Mouse (Mus musculus): ENCODE data around the gene Stk26.

The Stk26 gene

DNA sequence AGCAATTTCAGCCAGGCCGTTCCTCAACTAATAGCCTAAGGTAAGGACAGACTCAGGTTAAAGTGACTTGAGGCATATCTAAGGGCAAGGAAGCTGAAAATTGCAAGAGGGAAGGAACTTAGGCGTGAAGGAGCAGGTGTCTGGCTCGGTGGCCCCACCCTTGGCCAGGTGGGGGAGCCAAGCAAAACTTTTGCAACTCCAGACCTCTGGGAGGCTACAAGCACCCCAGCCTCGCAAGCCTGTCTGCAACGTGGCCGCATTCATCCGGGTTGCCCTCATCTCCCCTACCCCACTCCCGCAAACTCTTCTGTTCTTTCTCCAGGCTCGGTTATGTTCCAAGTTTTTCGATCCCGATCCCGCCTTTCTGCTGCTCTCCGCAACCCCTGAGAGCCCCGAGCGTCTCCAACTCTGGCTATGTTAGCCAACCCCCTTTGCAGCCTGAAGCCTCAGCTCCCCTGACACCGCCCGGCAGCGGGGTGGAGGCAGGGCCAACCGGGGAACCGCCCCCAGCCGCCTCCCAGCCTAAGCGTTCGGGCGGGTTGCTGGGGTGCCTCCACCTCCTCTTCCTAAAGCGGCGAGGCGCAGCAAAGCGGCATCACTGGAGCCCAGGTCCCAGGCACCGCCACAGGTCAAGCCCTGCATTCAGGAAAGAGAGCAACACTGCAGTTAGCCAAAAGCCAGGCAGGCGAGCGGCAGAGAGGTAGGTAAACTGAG lies at the start of gene Stk26:
Gene Stk26 (plus strand): TSS at position 201 of the 714 bp plus-strand sequence.
- DNase-seq (ENCODE audit: low spot score in 2 of 2) = peak; percentile 6 to 21

DNA sequence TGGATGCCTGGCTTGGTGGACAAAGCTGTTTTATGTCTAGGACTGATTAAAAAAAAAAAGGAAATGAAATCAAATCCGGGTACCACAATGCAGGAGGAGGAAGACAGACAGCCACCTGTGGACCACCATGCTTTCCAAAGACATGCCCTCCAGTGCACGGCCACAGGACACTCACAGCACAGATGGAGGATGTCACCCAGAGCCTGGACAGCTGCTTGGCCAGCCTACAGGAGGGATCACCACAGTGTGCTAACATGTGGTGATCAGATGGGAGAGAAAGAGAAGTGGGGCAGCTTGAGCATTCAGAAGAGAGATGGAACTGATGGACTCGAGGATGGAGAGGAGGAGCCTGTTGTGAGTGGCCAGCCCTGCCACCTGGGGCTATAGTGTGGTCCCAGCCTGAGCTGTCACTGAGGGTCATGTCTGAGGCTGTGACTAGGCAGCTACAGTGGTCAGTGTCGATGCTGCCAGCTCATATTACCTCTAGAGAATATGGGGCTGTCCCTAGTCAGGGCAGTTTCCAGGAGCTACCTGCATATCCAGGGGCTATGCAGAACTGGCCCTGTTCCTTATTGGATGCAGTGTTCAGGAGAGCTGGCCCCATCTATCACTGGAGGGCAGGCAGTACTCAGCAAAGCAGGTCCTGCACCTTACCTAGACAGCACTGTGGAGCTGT lies 47.7 kb upstream of the Stk26 start:
- DNase-seq (ENCODE audit: low spot score in 2 of 2) = no peak

GRCm38 (mm10) chrX:50797798-50798197 lies 43.0 kb upstream of the Stk26 start:
- DNase-seq (ENCODE audit: low spot score in 2 of 2) = no peak

GRCm38 (mm10) chrX:50798571-50798970 lies 42.3 kb upstream of the Stk26 start:
- no peak for DNase-seq (ENCODE audit: low spot score in 2 of 2)

GRCm38 (mm10) chrX:50799656-50800188 lies 41.1 kb upstream of the Stk26 start:
- DNase-seq (ENCODE audit: low spot score in 2 of 2) = no peak

GRCm38 (mm10) chrX:50805654-50806053 lies 35.2 kb upstream of the Stk26 start:
- no peak for DNase-seq (ENCODE audit: low spot score in 2 of 2)

GRCm38 (mm10) chrX:50823856-50824255 lies 17.0 kb upstream of the Stk26 start:
- no peak for DNase-seq (ENCODE audit: low spot score in 2 of 2)

DNA sequence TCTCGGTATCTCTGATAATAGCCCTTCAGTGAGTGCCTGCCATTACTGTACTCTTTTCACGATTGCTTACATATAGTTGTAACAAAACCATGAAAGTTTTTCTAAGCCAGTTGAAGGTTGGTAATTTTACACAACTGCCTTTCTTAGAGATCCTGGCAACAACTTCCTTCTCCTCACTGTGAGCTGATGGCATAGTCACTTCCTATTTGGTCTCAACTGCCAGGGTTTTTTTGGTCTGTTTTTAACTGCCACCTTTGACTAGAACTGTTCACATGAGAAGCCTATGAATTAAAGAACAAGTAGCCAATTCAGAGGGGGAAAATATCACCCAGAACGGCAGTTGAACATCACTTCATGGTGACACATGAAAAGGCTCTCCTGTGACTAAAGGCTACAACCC lies 5.3 kb upstream of the Stk26 start:
- no peak for DNase-seq (ENCODE audit: low spot score in 2 of 2)

GRCm38 (mm10) chrX:50836029-50836691 lies 4.7 kb upstream of the Stk26 start:
- DNase-seq (ENCODE audit: low spot score in 2 of 2) = no peak

DNA sequence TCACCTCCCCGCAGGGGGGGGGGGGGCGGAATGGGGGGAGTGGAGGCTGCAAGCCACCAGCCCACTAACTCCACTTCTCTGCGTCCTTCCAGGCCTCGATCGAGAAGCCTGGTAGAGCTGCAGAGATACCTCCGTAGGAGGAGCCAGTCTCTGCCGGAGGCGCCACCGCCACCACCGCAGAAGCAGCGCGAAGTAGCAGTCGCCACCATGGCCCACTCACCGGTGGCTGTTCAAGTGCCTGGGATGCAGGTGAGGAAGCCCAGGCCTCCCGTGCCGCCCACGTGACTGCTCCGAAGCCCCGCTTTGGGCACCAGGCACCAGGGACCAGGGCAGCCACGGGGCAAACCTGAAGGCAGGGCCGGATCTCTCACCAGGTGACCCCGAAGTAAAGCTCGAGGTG lies 740 bp downstream of the Stk26 start:
- DNase-seq (ENCODE audit: low spot score in 2 of 2) = peak; percentile 3 to 5

- DNase-seq (ENCODE audit: low spot score in 2 of 2) = no peak
These were observed 1.2 kb downstream of the Stk26 start for GRCm38 (mm10) chrX:50842046-50842445.

DNA sequence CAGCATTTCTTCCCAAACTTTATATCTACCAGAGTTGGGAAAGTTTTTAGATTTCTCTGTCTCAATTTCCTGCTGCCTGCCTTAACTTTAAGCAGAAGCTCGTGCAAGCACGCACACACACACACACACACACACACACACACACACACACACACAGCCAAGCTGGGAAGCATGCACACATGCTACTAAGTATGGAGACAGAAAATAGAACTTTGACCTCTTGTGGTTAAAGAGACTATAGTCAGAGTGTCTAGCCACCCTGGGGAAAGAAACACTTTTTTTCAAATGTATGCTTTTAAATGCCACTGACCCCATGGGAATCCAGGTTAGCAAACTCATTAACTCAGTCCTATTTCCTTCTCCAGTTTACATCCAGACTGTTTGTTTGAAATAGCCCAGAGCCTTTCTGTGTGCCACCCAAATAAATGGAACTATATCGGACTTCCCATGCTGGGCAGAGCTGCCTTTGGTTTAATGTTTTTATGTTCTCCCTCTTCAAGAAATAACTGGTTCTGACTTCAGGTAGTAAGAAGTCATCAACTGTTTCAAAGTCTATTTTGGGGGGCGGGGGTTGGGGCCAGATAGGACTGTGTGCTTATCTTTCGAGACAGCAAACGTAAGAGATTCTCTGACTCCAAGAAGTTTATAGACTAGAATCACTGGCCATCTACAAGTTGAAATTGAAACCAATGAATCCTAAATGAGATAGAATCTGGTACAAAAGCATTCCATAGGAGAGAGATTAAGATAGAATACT lies 9.8 kb downstream of the Stk26 start:
- DNase-seq (ENCODE audit: low spot score in 2 of 2) = no peak

DNA sequence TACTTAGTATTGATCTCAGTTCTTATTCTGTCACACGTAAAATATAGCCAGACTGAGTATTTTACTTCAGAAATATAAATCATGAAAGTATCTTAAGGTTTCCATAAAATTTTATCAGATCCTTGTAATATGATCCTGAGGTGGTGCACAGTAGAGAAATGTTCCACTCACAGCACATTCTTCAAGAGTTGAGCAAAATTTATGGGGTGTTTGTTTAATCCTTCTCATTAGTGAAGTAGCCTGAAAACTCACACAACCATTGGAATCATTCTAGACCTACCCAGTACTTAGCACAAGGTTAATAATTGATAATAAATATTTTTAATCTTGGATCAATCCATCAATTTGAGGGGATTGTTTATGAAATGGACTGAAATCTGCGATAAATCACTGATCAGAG lies 22.9 kb downstream of the Stk26 start:
- no peak for DNase-seq (ENCODE audit: low spot score in 2 of 2)

DNA sequence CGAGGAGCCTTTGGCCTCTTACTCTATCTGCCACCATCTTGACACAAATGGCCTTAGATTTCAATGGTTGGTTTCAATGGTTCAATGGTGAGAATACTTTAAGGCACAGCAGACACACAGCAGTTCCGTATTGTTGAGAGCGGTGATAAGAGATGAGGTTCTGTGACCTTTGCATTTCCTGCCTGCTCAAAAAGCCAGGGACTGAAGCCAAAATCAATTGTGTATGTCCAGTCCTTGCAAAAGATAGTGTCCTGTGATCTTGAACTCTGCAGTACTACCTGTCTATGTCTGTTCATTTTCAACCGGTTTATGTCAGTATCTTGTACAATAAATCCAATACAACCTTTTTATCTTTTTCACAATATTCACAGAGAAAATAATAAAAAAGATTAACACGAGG lies 23.9 kb downstream of the Stk26 start:
- no peak for DNase-seq (ENCODE audit: low spot score in 2 of 2)

DNA sequence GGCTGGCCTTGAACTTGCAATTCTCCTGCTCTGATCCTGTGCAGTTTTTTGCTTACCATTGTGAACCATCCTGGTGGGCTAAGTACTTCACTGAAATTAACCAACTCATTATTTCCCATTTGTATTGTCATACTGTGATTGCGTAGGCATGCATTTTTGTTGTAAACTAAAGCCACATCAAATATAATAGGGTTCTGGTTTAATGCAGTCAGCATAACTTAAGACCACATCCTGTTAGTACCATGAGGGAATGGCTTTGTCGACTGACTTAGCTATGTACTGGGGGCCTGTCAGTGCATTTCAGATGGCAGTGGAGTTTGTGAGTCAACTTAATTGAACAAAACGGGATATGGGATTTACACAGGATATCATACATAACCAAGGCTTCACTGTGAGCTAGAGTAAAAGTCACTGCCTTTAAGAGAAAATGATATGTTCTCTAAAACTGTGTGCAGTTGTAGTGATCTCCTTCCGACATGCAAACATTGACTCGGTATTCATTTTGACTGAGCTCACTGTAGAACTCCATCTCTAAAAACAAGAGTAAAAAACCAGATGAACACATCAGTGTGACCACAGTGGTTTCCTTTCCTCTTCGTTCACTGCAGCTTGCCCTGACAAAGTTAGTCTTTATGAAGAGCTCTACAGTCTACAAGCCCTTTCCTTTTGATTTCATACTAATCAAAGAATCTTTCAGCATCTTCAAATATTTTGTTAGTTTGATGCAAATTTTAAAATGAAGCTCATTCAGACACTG lies 33.6 kb downstream of the Stk26 start:
- DNase-seq (ENCODE audit: low spot score in 2 of 2) = no peak

- DNase-seq (ENCODE audit: low spot score in 2 of 2) = no peak
These were observed 47.2 kb downstream of the Stk26 start for GRCm38 (mm10) chrX:50887999-50888398.

- DNase-seq (ENCODE audit: low spot score in 2 of 2) = no peak
These were observed 62.6 kb downstream of the Stk26 start for GRCm38 (mm10) chrX:50903497-50903896.

GRCm38 (mm10) chrX:50909915-50910314 lies 69.1 kb downstream of the Stk26 start:
- no peak for DNase-seq (ENCODE audit: low spot score in 2 of 2)

GRCm38 (mm10) chrX:50917389-50917788 lies 76.5 kb downstream of the Stk26 start:
- DNase-seq (ENCODE audit: low spot score in 2 of 2) = no peak

DNA sequence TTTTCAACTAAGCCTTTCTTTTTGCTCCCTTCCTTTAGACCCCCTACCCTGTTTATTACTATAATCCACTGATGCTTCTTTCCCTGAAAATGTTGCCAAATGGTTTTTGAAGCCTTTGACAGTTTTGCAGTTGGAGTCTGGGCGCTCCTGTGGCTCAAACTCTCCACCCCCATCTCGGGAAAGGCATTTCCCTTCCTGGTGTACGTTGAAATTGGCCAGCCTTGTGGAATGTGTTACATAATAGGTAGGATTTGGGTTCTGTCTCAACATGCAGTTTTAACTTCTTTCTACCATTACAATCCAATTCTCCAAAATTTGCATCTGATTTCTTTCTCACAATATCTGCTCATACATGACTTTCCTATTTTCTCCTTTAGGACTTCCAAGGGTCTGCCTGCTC lies 77.9 kb downstream of the Stk26 start:
- DNase-seq (ENCODE audit: low spot score in 2 of 2) = no peak

All from right cerebral cortex, adult 2 months (tissue).